Mouse (Mus musculus): ENCODE results near the gene Samd10. TPM values are rescaled to one million over a fixed set of nuclear protein-coding genes. Genes with fewer than 3 reads are reported as not detected.

Samd10 gene
- polyA plus RNA-seq, 1 experiment from 2014 or later, result 27.8 TPM

DNA sequence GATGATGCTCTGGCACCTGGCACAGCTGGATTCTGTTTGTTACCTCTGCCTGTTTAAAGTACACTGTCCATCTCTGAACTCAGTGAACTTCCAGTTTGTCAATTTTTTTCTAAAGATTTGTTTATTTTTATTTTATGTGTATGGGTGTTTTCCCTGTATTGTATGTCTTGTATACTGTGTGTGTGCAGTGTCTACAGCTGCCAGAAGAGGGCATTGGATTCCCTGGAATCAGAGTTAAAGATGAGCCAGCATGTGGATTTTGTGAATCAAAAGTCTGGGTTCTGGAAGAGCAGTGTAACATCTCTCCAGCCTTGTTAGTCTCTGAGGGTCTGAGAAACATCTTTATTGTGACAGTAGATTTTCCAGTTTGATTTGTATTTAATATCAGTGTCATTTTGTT is 24.4 kb upstream of the Samd10 start:
- no peak overlapping the region for H3K4me3 ChIP-seq (ENCODE audit: low read depth, low read length)
- peak; percentile 53 for TF ChIP-seq CTCF (IDR thresholded peaks at IDR 0.05; ENCODE audit: low read depth)
- no peak overlapping the region for H3K4me2 ChIP-seq
- H3K36me3 ChIP-seq (ENCODE audit: insufficient read depth), result peaks cover 50% of the 10 kb centered on the region
- no peak for ATAC-seq (ENCODE audit: insufficient read depth)
- H3K4me1 ChIP-seq (ENCODE audit: insufficient read depth), result no peaks in the 10 kb centered on the region
- no peaks in the 10 kb centered on the region for H3K27me3 ChIP-seq (ENCODE audit: insufficient read depth, low read length)
- H3K27ac ChIP-seq (ENCODE audit: low read depth), result no peak overlapping the region
- H3K9me3 ChIP-seq (ENCODE audit: low read depth, low read length), result no peaks in the 10 kb centered on the region
- no peak overlapping the region for H3K9ac ChIP-seq
- peak; percentile 52 for DNase-seq

DNA sequence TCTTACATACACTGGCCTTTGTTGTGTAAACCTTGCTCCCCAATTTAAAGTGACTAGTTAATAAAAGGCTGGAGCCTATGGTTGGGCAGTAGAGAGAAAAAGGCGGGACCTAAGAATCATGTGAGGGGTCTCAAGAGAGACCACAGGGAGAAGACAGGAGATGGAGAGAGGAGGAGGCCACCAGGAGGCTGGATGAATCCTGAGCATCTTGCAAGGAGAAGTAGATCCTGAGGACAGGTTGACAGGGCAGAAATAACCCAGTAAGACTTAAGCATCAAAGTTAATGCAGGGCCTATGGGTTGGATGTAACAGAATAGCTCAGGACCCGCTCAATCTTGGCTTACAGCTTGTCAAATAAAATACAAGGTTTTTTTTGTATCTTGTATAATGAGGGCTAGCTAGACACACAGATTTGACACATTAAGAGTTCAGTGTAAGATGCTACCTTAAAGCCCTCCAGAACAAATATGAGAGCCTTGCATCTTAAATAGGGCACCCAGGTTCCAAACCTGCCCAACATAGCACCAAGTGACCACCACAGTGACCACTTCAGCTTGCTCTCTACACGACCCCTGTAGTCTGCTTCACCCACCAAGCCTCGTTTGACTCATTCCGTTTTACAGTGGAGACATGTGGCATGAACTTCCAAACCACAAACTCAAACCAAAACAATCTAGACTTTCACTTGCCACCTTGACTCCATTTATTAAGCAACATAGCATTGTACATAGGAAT is 19.9 kb upstream of the Samd10 start:
- H3K4me1 ChIP-seq (ENCODE audit: insufficient read depth), result no peaks in the 10 kb centered on the region
- DNase-seq (no peak), ATAC-seq (ENCODE audit: insufficient read depth) (no peak)
- H3K36me3 ChIP-seq (ENCODE audit: insufficient read depth), result peaks cover 48% of the 10 kb centered on the region
- no peak overlapping the region for H3K4me2 ChIP-seq
- H3K27me3 ChIP-seq (ENCODE audit: insufficient read depth, low read length), result no peaks in the 10 kb centered on the region
- H3K9me3 ChIP-seq (ENCODE audit: low read depth, low read length), result no peaks in the 10 kb centered on the region
- 84% methylated on average over 5 of the region's 5 CpGs for WGBS
- H3K4me3 ChIP-seq (ENCODE audit: low read depth, low read length), result no peak overlapping the region
- TF ChIP-seq CTCF (IDR thresholded peaks at IDR 0.05; ENCODE audit: low read depth), result no peak
- no peak overlapping the region for H3K9ac ChIP-seq
- H3K27ac ChIP-seq (ENCODE audit: low read depth), result no peak overlapping the region

DNA sequence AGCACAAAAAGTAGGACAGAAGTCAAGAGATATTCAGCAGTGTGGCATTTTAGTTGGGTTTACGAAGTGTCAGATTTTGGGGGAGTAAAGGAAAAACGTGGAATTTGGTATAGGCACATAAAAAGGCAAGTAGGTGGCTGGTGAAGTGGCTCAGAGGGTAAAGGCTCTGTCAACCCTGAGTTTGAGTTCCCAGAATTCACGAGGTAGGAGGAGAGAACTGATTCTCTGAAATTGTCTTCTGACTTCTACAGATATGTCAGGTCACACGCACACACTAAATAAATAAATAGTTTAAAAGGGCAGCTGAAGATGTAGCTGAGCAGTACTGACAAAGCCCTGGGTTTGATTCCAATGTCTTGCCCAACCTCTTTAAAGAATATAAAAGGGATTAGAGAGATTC is 3.4 kb upstream of the Samd10 start:
- 62% methylated on average over 4 of the region's 4 CpGs for WGBS
- no peak for TF ChIP-seq CTCF (IDR thresholded peaks at IDR 0.05; ENCODE audit: low read depth)
- H3K4me2 ChIP-seq, result peak overlapping the region; percentile 89
- peaks cover 4% of the 10 kb centered on the region; the same call in 1 of the 2 replicates for H3K36me3 ChIP-seq (ENCODE audit: insufficient read depth)
- no peak for ATAC-seq (ENCODE audit: insufficient read depth)
- DNase-seq, result no peak
- no peak overlapping the region for H3K9ac ChIP-seq
- peaks cover 5% of the 10 kb centered on the region; the same call in 1 of the 2 replicates for H3K4me1 ChIP-seq (ENCODE audit: insufficient read depth)
- H3K4me3 ChIP-seq (ENCODE audit: low read depth, low read length), result peak overlapping the region; percentile 90; the same call in 1 of the 2 replicates
- H3K27me3 ChIP-seq (ENCODE audit: insufficient read depth, low read length), result peaks cover 12% of the 10 kb centered on the region
- no peaks in the 10 kb centered on the region for H3K9me3 ChIP-seq (ENCODE audit: low read depth, low read length)
- H3K27ac ChIP-seq (ENCODE audit: low read depth), result no peak overlapping the region

DNA sequence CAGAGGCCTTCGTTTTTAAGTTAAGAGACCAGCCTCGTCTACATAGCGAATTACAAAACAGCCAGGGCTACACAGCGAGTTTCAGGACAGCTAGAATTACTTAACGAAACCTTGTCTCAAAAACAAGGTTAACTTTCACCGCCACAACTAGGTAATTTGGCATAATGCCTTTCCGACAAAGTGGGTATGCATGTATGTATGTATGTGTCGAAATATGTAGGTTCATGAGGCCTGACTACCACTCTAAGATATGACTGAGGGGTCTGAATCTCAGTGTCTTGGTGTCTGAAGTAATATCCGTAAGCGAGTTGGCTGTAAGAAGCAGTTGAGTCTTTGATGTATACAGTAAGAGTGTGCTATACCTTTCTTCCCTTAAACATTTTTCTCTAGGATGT is 2.7 kb upstream of the Samd10 start:
- Histone ChIP-seq H3K9ac (peak overlapping the region; percentile 91), H3K27me3 (ENCODE audit: insufficient read depth, low read length) (peaks cover 12% of the 10 kb centered on the region), H3K36me3 (ENCODE audit: insufficient read depth) (peaks cover 4% of the 10 kb centered on the region; the same call in 1 of the 2 replicates), H3K9me3 (ENCODE audit: low read depth, low read length) (no peaks in the 10 kb centered on the region), H3K4me2 (peak overlapping the region; percentile 89), H3K4me1 (ENCODE audit: insufficient read depth) (peaks cover 5% of the 10 kb centered on the region; the same call in 1 of the 2 replicates), H3K4me3 (ENCODE audit: low read depth, low read length) (peak overlapping the region; percentile 90), H3K27ac (ENCODE audit: low read depth) (peak overlapping the region; percentile 84)
- ATAC-seq (ENCODE audit: insufficient read depth), result no peak
- DNase-seq, result no peak
- TF ChIP-seq CTCF (IDR thresholded peaks at IDR 0.05; ENCODE audit: low read depth), result no peak
- 22% methylated on average over 10 of the region's 10 CpGs for WGBS

DNA sequence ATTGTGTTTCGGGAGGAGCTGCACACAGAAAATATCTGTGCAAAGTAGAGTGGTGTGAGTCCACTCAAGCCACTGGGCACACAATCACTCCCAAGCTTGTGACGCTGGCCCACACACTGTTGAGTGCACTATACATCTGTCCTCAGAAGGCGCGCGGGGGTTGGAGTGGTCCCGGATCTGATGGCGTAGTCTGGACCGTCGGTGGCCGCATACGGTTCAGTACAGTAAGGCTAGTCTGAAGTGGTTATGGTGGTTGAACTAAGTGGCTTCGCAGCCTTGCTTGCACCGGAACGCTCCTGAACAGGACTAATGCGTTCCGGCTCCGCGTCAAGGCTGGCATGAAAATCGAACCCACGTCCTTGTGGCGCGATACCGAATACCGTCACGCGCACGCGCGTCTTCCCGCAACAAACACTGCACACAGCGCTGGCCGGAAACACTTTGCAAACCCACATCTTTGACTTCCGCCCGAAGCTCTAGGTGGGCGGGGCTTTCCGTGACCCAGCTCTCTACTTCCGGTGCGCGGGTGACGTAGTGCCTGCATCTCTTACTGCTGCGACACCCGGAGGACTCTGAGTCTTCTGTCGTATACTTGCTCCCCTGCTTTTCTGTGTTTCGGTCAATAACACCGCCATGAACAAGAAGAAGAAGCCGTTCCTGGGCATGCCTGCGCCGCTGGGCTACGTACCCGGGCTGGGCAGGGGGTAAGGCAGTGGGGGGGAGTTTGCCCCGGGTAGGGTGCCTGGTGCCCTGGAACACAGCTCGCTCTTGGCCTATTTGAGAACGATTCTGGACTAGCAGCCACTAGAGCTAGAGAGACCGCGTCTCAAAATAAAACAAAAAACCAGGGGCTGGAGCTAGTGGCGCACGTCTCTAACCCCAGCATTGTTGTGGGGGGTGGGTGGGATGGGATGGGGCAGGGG is 2.1 kb upstream of the Samd10 start:
- H3K27ac ChIP-seq (ENCODE audit: low read depth), result peak overlapping the region; percentile 84

DNA sequence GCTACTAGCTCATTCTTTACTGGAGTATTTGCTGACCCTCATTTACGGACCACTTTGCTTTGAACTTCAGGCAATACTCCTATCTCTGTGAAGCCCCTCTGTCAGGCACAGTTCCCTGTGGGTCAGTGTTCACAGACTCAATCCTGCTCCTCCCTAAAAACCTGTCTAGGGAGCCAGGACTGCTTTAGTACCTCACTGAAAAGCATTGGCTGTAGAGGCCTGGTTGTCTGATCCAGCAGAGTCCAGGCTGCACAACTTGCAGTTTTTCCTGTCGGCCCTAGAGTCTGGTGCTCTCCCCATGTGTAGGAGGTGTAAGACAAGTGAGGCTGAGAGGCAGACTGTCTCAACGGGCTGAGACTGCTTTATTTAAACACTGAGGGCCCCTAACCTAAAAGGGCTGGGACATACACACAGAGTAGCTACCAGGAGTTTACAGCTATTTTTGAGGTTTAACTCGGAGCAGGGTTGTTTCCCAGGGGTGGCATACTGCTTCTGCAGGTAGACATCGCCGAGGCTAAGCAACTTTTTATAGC is 1.3 kb upstream of the Samd10 start:
- Histone ChIP-seq H3K27me3 (ENCODE audit: insufficient read depth, low read length) (peaks cover 12% of the 10 kb centered on the region), H3K4me3 (ENCODE audit: low read depth, low read length) (peak overlapping the region; percentile 90), H3K4me2 (peak overlapping the region; percentile 89), H3K9ac (peak overlapping the region; percentile 91), H3K4me1 (ENCODE audit: insufficient read depth) (peaks cover 5% of the 10 kb centered on the region; the same call in 1 of the 2 replicates), H3K27ac (ENCODE audit: low read depth) (peak overlapping the region; percentile 63; the same call in 1 of the 2 replicates), H3K9me3 (ENCODE audit: low read depth, low read length) (no peaks in the 10 kb centered on the region), H3K36me3 (ENCODE audit: insufficient read depth) (0 out of 2 replicates have a peak, but pooled peaks cover 7% of the 10 kb centered on the region)
- ATAC-seq (ENCODE audit: insufficient read depth) (no peak), DNase-seq (no peak)
- WGBS, result 57% methylated on average over 6 of the region's 6 CpGs
- TF ChIP-seq CTCF (IDR thresholded peaks at IDR 0.05; ENCODE audit: low read depth), result no peak

More for the DNA sequence above, 2.1 kb upstream of the Samd10 start:
- no peaks in the 10 kb centered on the region for H3K9me3 ChIP-seq (ENCODE audit: low read depth, low read length)
- peaks cover 5% of the 10 kb centered on the region; the same call in 1 of the 2 replicates for H3K4me1 ChIP-seq (ENCODE audit: insufficient read depth)
- H3K27me3 ChIP-seq (ENCODE audit: insufficient read depth, low read length), result peaks cover 12% of the 10 kb centered on the region
- H3K4me2 ChIP-seq, result peak overlapping the region; percentile 89
- TF ChIP-seq CTCF (IDR thresholded peaks at IDR 0.05; ENCODE audit: low read depth), result no peak
- ATAC-seq (ENCODE audit: insufficient read depth), result peak; percentile 94
- 2% methylated on average over 57 of the region's 57 CpGs for WGBS
- H3K4me3 ChIP-seq (ENCODE audit: low read depth, low read length), result peak overlapping the region; percentile 90
- H3K9ac ChIP-seq, result peak overlapping the region; percentile 91
- peaks cover 4% of the 10 kb centered on the region; the same call in 1 of the 2 replicates for H3K36me3 ChIP-seq (ENCODE audit: insufficient read depth)
- DNase-seq, result peak; percentile 99

Data from lung, embryonic 14.5 days (tissue).